Mouse (Mus musculus) ES-E14 (cell line): ENCODE data around the gene Macrod2. TPM values are rescaled to one million over a fixed set of nuclear protein-coding genes. Genes with fewer than 3 reads are reported as not detected.

Experiments used
- DNase-seq: peaks from one replicate; pipeline ENCODE4 v3.0.0-alpha.2; 2013; ENCODE audit warnings: low read depth, low spot score
- H3K27ac ChIP-seq: 2 replicates; pipeline ENCODE4 v1.5.1; 2012; ENCODE audit warnings: low read depth, mild to moderate bottlenecking, low read length, moderate library complexity, mixed read lengths; ENCODE audit not compliant: poor library complexity, insufficient read depth, severe bottlenecking
- H3K36me3 ChIP-seq: 2 replicates; pipeline ENCODE4 v1.6.1; 2012; ENCODE audit warnings: mild to moderate bottlenecking, low read length, moderate library complexity, mixed read lengths; ENCODE audit not compliant: control insufficient read depth, poor library complexity, insufficient read depth, severe bottlenecking
- H3K4me1 ChIP-seq, 2 experiments: fragments of 150-350 bp in 1 of 2; sonication (generic) in 1 of 2; 2 replicates each; pipeline ENCODE4 v1.6.1; 2012; ENCODE audit warnings: low read length in 2 of 2, mild to moderate bottlenecking in 1 of 2, mixed read lengths in 1 of 2; ENCODE audit not compliant: control insufficient read depth in 2 of 2, insufficient read depth in 2 of 2, poor library complexity in 1 of 2
- H3K4me3 ChIP-seq, 2 experiments: fragments of 150-350 bp in 1 of 2; sonication (generic) in 1 of 2; 2 replicates each; pipeline ENCODE4 v1.5.1; 2012; ENCODE audit warnings: low read length in 2 of 2, low read depth in 1 of 2, mild to moderate bottlenecking in 1 of 2, mixed read lengths in 1 of 2; ENCODE audit not compliant: insufficient read depth in 1 of 2, poor library complexity in 1 of 2, severe bottlenecking in 1 of 2
- H3K9ac ChIP-seq: 2 replicates; pipeline ENCODE4 v1.6.1; 2012; ENCODE audit warnings: low read depth, mild to moderate bottlenecking, low read length, mixed read lengths; ENCODE audit not compliant: poor library complexity, insufficient read depth, severe bottlenecking
- H3K9me3 ChIP-seq: fragments of 150-350 bp; sonication (generic); 2 replicates; pipeline ENCODE4 v1.6.1; 2012; ENCODE audit warnings: low read depth, mild to moderate bottlenecking, low read length; ENCODE audit not compliant: control insufficient read depth, insufficient read depth
- CHD2 ChIP-seq: IDR thresholded peaks from 2 replicates; pipeline ENCODE4 v1.6.1; 2014; ENCODE audit warnings: mild to moderate bottlenecking, low read depth, low read length, inconsistent platforms
- HCFC1 ChIP-seq: IDR thresholded peaks from 2 replicates; pipeline ENCODE4 v1.6.1; 2012; ENCODE audit warnings: low read length, inconsistent platforms, borderline replicate concordance; ENCODE audit not compliant: insufficient read depth
- MAFK ChIP-seq: IDR thresholded peaks from 2 replicates; pipeline ENCODE4 v1.6.1; 2014; ENCODE audit warnings: mild to moderate bottlenecking, low read depth, low read length, inconsistent platforms; ENCODE audit not compliant: insufficient read depth
- ZC3H11A ChIP-seq: IDR thresholded peaks from 2 replicates; pipeline ENCODE4 v1.6.1; 2012; ENCODE audit warnings: low read depth, mild to moderate bottlenecking, inconsistent platforms, low read length, borderline replicate concordance
- ZNF384 ChIP-seq: IDR thresholded peaks from 2 replicates; pipeline ENCODE4 v1.6.1; 2012; ENCODE audit warnings: low read depth, low read length, inconsistent platforms
- in situ Hi-C, 2 experiments: fragments of 600-800 bp; cut with MboI; formaldehyde crosslinking; loops; one replicate each; pipeline ENCODE4 v1.15.1; 2025; ENCODE audit warnings: low sequenced_read_pairs in 2 of 2, inconsistent platforms in 1 of 2; ENCODE audit not compliant: unreplicated experiment in 2 of 2
- total RNA-seq: library from RNA; depleted of rRNA; stranded (reverse); fragments of 300-350 nt; gene quantifications from 2 replicates; pipeline ENCODE4 v1.2.3, GENCODE M21; 2012

Macrod2 gene
- total RNA-seq, 1 experiment, result 12.7 TPM

DNA sequence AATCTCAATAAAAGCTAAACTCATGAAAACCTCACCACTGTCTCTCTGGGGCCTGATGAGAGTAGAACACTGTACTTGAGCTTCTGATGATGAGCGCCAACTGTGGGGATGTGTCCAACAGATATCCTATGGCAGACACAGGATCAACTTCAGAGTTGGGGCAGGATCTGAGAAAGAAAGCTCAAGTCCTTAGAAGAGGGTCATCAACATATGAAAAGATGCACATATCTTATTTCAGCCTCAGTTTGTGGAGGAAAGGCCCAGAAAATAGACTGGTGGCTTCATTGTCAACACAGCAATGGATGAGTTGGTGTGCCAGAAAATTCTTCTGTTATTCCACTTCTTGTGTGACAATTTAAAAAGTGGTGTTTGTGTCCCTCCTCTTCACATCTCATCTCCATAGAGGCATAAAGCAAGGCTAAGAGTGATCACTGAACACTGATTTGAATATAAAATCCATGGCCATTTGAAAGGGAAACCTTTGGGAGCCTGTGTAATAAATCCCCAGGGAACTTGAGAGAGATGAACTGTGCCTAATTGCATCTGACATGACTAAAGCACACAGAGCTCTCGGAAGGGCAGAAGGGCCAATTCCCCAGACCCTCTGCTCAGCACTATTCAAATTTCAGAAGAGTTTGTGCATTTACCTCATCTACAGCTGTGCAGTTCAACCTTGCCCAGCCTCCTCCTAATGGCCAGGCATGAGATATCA, 806.4 kb downstream of the Macrod2 start:
- DNase-seq, result no peak
- Histone ChIP-seq H3K27ac (no peak overlapping the region), H3K9me3 (no peaks in the 10 kb centered on the region), H3K4me1 (no peaks in the 10 kb centered on the region), H3K9ac (no peak overlapping the region), H3K36me3 (no peaks in the 10 kb centered on the region), H3K4me3 (no peak overlapping the region)
- in situ Hi-C loops, result no loop called here
- TF ChIP-seq HCFC1 (no peak), ZNF384 (no peak), MAFK (no peak), CHD2 (no peak), ZC3H11A (no peak)

DNA sequence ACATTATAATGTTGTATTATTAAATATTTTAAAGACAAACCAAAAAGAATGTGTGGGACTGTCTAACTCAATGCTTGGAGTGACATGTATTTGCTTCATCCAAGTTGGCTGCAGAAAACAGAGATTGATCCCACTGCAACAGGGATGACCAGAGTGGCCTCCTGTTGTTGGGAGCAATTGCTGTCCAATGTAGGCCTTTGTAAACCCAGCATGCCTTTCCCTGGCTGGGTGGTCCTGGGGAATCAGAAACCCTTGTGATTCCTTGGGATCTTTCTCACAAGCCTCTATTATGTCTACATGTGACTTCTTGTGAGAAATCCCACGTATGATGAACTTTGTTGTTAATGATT, 806.9 kb downstream of the Macrod2 start:
- Histone ChIP-seq H3K4me1 (no peaks in the 10 kb centered on the region), H3K4me3 (no peak overlapping the region), H3K27ac (no peak overlapping the region), H3K9me3 (no peaks in the 10 kb centered on the region), H3K9ac (no peak overlapping the region), H3K36me3 (no peaks in the 10 kb centered on the region)
- TF ChIP-seq ZNF384 (no peak), ZC3H11A (no peak), HCFC1 (no peak), CHD2 (no peak), MAFK (no peak)
- DNase-seq, result no peak
- in situ Hi-C loops, result no loop called here

DNA sequence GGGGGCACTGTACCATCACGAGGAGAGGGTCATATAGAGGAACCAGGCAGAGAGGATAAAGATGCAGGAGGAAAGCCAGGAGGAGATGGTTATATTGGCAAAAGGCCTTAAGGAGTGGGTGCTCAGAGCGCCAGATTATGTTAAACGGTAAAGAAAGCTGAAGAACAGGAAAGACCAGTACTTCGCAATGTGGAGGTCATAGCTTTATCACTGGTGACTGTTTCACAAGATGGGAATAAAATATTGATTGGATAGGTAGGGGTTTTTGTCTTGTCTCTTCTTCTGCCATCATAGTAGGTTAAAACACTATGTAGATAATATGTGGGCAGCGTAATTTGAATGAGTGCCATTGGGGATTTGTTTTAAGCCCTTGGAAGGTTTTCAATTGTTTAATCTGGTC, 816.2 kb downstream of the Macrod2 start:
- Histone ChIP-seq H3K9me3 (no peaks in the 10 kb centered on the region), H3K4me3 (no peak overlapping the region), H3K36me3 (no peaks in the 10 kb centered on the region), H3K27ac (no peak overlapping the region), H3K9ac (no peak overlapping the region), H3K4me1 (no peaks in the 10 kb centered on the region)
- no peak for DNase-seq
- in situ Hi-C loops, result no loop called here
- no peak for TF ChIP-seq HCFC1
- TF ChIP-seq ZC3H11A, result no peak
- TF ChIP-seq ZNF384, result no peak
- no peak for TF ChIP-seq MAFK
- no peak for TF ChIP-seq CHD2

DNA sequence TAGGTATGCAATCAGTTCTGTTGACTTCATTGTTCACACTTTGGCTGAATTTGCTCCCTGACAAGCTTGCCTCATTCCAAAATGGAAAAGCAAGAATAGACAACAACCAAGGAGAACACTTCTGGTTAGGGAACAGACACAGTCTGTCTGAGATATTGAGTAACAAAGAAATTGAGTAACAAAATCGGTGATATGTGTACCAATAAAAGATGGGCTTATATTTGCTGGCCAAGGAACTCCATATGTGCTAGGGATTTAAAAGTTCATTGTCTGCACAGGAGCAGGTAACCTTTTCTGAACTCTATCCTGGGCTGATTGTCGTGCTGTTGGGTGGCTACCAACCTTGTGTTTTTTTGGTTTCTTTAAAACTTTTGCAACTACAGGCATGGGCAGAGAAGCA, 817.2 kb downstream of the Macrod2 start:
- no peak overlapping the region for H3K27ac ChIP-seq
- TF ChIP-seq HCFC1, result no peak
- TF ChIP-seq CHD2, result no peak
- TF ChIP-seq ZC3H11A, result no peak
- no peak for TF ChIP-seq ZNF384
- TF ChIP-seq MAFK, result no peak

DNA sequence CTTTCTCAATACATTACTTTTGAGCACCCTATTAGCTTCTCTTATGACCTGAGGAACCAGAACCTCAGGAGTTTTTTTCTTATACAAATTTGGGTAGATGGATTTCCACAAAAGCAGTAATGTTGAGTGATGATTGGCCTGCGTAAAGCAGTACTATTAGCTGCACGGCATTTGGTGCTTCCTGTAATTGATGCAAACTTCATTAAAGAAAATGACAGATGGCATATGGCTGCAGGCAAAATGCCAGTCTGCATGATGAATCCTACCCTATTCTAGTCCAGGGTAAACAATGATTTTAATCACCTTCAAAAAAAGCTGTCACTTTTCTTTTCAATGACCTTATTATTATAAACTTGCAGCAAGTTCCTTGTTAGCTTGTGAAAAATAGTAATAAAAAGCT, 822.4 kb downstream of the Macrod2 start:
- TF ChIP-seq ZC3H11A (no peak), CHD2 (no peak), MAFK (no peak), ZNF384 (no peak), HCFC1 (no peak)
- Histone ChIP-seq H3K27ac (no peak overlapping the region), H3K36me3 (no peaks in the 10 kb centered on the region), H3K9ac (no peak overlapping the region), H3K9me3 (no peaks in the 10 kb centered on the region), H3K4me3 (no peak overlapping the region), H3K4me1 (no peaks in the 10 kb centered on the region)
- in situ Hi-C loops, result no loop called here
- DNase-seq, result no peak

More for the DNA sequence above, 817.2 kb downstream of the Macrod2 start:
- Histone ChIP-seq H3K9ac (no peak overlapping the region), H3K4me1 (no peaks in the 10 kb centered on the region), H3K4me3 (no peak overlapping the region), H3K36me3 (no peaks in the 10 kb centered on the region), H3K9me3 (no peaks in the 10 kb centered on the region)
- in situ Hi-C loops, result no loop called here
- DNase-seq, result no peak
